Mouse (Mus musculus): ENCODE measurements around the gene Tmem252. TPM values are rescaled to one million over a fixed set of nuclear protein-coding genes. Genes with fewer than 3 reads are reported as not detected.
"Not testable (repeated sequence)": the region's sequence is repeated elsewhere in the genome, so short reads cannot be mapped to it uniquely, and the experiment has no call there.

Gene Tmem252
- total RNA-seq, 2 experiments from 2014 or later: 0.06 to 0.24 TPM

DNA sequence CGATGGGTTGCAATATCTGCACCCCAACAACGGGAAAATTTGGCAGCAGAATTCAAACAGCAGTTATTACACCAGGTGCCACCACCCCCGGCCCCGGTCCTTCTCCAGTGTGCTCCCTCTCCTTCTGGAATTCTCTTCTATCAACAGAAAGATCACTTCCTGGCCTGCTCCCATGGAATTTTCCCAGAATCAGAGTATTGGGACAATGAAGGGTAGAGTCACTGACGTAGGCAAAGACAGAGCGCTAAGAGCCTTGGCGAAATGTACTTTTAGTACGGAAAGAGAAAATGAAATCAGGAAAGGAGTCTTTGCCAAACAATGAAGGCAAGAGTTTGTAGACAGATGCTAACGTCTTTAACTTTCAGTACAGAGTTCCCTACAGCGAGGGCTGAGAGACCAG is 477 bp upstream of the Tmem252 start:
- intact Hi-C loops (cut with DNase I; ENCODE audit: low total_unique reads): no loop called here
- DNase-seq: no peak

DNA sequence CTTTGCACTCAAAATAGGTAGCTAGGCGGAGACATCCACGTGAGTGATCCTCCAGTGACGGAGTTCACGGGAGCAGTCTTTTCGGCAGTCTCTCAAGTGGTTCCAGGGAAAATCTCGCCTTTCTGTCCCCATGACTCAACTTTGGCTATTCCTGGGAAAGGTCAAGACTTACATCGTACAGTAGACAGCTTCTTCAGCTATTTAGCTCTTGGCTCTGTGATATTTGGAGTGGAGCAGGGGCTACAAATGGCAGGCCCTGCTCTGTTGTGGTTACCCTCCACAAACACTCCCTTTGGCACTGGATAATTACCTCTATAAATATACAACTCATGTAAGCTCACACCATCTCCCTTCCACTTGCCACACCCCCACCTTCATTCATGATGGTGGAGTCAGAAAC is 2.6 kb downstream of the Tmem252 start:
- intact Hi-C loops (cut with DNase I; ENCODE audit: low total_unique reads): no loop called here
- DNase-seq: no peak

DNA sequence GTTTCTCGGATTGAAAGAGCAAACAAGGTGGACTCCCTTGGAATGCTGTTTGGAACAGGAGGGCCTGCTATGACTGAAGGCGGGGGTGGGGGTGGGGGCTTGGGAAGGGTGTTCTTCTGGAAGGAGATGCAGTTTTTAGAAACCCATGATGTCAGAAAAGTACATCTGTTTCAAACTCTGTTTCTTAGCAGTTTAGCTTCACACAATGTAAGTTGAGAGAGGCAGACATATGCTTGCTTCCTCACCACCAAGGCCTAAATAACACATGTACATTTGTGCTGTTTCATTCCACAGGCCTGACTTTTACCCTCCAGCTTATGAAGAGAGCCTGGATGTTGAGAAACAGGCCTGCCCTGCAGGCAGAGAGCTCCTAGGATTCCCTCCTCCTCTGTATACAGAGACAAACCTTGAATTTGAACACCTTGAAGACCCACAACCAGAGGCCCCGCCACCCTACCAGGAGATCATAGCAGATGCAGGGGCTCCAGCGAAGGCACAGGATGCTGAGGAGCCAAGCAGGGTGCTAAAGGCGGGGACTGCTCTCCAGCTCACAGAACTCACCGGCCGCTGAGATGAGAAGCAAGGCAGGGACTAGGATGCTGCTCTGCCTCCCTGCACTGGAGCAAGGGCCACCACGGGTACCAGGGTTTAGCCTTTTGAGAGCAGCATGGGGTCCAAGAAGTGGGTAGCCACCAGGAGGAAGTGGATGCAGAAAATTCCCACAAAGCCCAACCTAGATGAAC is 3.6 kb downstream of the Tmem252 start:
- no peak for DNase-seq
- intact Hi-C loops (cut with DNase I; ENCODE audit: low total_unique reads): no loop called here

DNA sequence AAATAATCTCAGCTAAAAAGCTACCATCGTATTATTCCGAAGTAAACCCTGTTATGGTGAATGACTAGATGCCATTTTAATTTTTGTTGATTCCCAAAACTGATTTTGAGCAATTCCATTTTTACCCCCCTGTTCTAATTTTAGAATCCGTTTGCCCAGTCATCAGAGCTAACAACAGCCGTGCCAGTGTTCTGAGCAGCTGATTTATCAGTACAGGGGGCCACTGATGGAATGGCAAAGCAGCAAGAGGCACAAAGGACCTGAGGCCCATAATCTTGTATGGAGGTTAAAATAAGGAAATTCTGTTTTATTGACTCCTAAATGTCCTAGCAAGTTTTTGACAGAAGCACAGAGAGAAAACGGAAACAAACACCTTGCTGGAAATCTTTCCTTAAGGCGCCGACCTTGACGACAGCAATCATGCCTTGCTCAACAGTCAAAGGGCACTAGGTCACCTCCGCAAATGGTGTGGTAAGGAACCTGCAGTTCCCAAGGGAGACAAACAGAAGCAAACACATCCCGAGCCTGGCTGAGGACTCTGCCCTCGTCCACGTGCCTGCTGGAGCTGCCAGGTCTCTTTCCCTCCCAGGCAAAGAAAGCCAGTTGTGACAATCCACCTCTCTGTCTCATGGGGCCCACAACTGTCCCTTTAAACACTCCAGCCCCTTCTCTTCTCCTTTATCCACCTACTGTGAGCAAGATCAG is 9.4 kb downstream of the Tmem252 start:
- intact Hi-C loops (cut with DNase I; ENCODE audit: low total_unique reads): no loop called here

DNA sequence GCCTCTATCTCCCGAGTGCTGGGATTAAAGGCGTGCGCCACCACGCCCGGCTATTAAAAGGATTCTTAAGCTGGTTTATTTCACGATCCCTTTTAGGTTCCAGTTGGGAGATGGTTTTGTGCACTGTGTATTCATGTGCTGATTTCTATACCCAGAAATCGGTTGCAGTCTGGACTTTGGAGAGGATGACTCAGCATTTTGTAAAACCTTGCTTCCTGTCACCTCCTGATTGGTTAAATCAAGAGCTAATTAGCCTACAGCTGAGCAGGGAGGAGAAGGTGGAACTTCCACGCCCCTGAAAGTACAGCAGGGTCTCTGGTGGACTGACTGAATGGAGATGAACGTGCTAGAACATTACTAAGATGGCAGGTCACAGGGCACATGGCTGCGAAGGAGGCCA is 12.6 kb downstream of the Tmem252 start:
- DNase-seq: no peak
- intact Hi-C loops (cut with DNase I; ENCODE audit: low total_unique reads): no loop called here

More for the DNA sequence above, 9.4 kb downstream of the Tmem252 start:
- no peak for DNase-seq

DNA sequence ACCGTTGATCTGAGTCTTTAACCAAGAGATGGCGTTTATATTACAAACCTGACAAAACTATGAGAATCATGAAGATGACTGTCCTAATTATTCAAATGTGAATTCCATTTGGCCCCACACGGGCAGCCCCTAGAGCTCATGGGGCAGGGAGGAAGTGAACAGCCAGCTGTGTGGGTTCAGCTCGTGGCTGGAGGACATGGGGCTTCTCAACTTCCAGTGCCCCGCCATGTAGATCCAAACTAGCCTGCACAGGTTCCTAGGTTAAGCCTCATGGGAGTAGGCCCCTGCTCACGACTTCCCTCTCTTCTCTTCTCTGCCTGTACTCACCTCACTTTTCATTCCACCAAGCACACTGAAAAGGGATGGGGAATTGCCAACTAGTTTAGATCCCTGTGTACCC is 14.5 kb downstream of the Tmem252 start:
- intact Hi-C loops (cut with DNase I; ENCODE audit: low total_unique reads): no loop called here
- no peak for DNase-seq

DNA sequence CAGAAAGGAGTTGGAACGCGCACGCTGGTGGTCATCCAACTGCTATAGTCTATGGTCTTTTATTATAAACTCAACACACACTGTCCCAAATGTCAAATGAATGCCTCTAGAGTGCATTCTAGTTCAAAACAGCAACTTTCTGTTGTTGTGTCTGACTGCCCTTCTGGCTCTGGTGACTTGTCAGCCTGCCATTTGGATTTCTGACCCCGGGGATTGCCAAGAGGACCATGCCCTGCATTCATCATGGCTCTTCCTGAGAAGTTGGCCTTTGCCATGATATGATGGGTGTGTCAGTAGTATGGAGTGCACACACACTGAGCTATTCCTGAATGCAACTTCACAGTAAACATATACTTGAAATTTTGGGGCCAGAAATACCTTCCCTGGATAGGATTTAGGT is 15.7 kb downstream of the Tmem252 start:
- no peak for DNase-seq

DNA sequence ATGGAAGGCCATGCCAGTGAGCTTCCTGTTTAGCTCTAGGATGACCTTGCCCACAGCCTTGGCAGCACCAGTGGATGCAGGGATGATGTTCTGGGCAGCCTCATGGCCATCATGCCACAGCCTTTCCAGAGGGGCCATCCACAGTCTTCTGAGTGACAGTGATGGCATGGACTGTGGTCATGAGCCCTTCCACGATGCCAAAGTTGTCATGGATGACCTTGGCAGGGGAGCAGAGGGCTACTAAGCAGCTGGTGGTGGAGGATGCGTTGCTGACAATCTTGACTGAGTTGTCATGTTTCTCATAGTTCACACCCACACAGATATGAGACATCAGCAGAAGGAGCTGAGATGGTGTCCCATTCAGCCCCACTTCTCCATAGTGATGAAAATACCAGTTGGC is 18.9 kb downstream of the Tmem252 start:
- DNase-seq: no peak
- intact Hi-C loops (cut with DNase I; ENCODE audit: low total_unique reads): no loop called here

More for the DNA sequence above, 15.7 kb downstream of the Tmem252 start:
- intact Hi-C loops (cut with DNase I; ENCODE audit: low total_unique reads): no loop called here

DNA sequence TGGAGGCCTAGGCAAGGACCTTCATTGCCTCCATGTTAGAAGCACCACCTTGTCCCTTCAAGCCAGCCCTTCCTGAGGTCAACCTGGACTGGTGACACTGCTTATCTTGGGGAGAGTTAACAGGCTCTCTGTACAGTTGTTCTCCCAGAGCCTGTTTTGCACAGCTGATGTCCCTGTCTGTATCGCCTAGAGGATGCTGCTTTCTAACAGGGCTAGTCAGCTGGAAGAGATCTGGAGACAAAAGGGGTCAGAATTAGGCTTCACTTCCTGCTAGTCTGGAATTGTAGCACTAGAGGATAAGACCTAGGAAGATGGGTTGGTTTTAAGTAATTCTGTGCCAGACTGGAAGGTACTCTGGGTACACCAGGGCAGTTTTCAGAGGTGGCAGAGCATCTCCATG is 24.1 kb downstream of the Tmem252 start:
- intact Hi-C loops (cut with DNase I; ENCODE audit: low total_unique reads): no loop called here
- DNase-seq: no peak

DNA sequence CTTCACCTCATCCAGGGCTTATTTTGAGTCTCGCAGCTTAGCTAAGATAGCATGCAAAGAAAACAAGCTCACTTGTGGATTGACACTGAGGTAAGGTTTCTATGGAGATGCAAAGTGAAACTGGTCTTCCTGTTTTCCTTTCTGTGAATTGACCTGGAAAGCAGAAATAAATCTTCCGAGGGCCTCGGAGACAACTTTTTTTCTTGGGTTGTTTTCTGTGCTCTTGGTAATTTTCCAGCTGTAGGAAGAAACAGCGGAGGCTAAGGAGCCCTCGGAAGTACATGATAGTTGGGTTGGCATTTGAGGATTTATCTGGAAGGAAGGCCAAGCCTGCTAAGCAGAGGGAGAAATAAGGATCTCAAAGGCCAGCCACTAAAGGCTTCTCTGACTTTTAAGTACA is 24.8 kb downstream of the Tmem252 start:
- intact Hi-C loops (cut with DNase I; ENCODE audit: low total_unique reads): no loop called here
- no peak for DNase-seq

DNA sequence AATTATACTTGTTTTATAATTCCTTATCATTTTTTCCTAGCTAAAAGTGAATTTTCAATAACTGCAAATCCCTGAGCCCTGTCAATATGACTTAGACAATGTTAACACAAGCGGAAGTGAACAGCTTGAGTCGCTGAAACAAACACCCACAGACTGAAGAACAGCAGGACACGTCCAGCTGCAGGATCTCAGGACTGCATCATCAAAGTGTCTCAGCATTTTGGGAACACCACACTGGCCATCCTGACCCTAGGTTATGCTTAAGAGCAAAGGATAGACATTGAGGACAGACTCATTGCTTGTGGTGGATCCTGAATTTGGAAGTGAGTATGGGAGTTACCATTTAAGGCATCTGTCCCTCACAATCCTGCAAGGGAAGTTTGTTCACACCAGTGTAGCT is 25.4 kb downstream of the Tmem252 start:
- no peak for DNase-seq
- intact Hi-C loops (cut with DNase I; ENCODE audit: low total_unique reads): no loop called here

DNA sequence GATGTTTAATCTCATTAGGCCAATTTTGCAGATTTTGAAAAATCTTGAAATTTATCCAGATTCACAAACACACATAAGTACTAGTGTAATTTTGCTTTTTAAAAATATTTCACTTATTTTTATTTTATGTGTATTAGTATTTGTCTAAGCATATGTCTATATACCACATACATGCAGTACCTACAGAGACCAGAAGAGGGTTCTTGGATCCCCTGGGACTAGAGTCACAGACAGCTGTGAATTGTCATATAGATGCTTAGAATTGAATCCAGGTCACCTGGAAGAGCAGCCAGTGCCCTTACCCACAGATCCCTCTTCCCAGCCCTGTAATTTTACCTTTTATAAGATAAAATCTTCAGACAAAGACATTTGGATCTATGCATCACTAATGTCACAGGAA is 26.1 kb downstream of the Tmem252 start:
- intact Hi-C loops (cut with DNase I; ENCODE audit: low total_unique reads): loop anchor here (5.0 kb wide), 1 partner anchor 172 kb away; no protein-coding TSS in a partner anchor
- no peak for DNase-seq

DNA sequence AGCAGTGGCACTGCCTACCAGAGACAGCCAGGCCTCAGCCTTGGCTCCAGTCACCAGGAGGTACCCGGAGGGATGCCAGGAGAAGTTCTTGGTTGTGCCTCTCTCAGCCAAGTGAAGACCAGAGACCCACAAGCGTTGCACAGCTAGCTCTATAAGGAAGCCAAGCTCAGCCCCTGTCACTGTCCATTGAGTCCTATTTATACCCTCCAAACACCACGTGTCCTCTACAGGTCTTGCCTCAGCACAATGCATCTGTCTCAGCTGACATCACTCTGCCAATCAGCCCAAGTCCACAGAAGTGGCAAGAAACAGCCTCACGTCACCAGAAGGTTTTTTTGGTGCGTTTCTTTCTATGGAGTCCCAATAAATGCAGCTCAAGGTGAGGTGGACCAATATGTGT is 26.9 kb downstream of the Tmem252 start:
- no peak for DNase-seq
- intact Hi-C loops (cut with DNase I; ENCODE audit: low total_unique reads): loop anchor here (5.0 kb wide), 1 partner anchor 172 kb away; no protein-coding TSS in a partner anchor

DNA sequence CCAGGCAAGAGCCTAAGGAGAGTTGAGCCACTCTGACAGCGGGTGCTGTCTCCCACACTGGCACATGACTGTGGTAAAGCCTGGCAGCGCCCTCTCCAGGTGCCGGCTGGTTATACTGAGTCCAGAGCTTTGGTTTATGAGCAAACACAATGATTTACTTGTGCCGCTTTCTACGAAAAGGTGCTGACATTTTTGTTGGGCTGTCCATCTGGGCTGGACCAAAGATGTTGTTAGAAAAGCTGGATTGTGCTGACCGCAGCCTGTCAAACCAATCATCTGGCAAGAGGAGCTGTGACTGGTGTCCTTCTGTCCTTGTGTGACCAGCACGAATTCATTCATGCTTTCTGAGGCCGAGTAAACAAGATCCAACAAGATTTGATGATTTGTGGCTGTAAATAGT is 27.9 kb downstream of the Tmem252 start:
- no peak for DNase-seq
- intact Hi-C loops (cut with DNase I; ENCODE audit: low total_unique reads): loop anchor here (5.0 kb wide), 1 partner anchor 171 kb away; no protein-coding TSS in a partner anchor

DNA sequence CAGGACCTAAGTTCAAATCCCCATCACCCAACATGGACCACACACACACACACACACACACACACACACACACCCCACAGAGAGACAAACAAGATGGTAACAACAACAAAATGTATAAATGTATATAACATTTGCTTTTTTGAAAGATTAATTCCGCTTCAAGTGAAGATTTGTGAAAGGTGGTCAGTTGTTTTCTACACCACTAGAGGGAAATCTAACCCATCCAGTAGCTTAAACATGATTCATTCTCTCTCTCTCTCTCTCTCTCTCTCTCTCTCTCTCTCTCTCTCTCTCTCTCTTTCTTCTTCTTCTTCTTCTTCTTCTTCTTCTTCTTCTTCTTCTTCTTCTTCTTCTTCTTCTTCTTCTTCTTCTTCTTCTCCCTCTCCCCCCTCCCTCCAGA is 29.4 kb downstream of the Tmem252 start:
- DNase-seq: not testable (repeated sequence)
- intact Hi-C loops (cut with DNase I; ENCODE audit: low total_unique reads): loop anchor here (5.0 kb wide), 1 partner anchor 169 kb away; no protein-coding TSS in a partner anchor

DNA sequence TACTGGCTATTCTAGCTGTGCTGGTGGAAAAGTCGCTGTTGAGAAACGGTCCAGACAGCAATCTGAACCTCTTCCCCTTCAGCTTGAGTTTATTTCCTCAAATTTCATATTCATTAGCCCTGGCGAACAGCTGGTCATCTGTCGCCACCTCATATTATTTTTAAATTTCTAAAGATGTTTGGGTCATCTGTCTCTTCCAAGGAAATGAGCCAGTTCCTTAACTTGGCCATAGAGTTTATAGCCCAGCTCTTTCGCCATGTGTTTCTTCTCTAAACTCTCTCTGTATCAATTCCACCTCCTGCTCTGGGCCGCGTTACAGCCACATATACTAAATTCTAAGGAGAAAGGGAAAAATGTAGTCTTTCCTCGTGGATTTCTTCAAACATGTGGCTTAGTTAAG is 29.9 kb downstream of the Tmem252 start:
- intact Hi-C loops (cut with DNase I; ENCODE audit: low total_unique reads): loop anchor here (5.0 kb wide), 1 partner anchor 169 kb away; no protein-coding TSS in a partner anchor
- DNase-seq: no peak

DNA sequence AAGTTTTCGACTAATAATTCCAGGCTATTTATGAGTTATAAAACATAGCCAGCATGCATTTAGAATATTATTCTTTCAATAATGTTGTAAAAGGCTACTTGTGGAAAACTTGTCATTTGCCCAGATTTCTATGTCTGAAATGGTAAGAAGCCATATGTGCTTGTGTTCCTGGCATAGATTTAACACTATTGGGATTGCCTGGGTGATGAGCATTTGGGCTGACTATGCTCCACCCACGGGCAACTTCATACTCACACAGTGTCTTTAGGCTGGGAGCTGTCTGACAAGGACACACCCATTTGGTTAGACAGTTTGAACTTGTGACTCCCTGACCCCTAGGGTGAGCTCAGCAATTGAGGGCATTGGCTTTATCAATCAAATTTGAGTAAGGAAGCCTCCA is 30.5 kb downstream of the Tmem252 start:
- intact Hi-C loops (cut with DNase I; ENCODE audit: low total_unique reads): loop anchor here (5.0 kb wide), 1 partner anchor 168 kb away; no protein-coding TSS in a partner anchor
- no peak for DNase-seq

DNA sequence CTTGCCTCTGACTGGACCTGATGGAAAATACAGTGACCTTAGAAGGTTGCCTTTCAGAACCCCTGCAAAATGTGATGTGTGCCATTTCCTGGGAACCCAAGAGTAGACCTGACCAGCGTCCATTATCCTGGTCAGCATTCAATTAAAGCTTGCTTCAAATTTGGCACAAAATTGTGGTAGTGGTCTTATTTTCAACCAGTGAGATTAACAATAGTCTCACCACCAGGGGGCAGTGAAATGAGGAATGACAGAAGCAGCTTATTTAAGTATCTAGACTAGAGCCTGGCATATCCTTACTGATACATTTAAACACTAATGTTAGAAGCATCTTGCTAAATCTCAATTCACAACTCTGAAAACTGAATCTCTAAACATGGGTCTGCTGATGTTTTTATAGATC is 31.6 kb downstream of the Tmem252 start:
- intact Hi-C loops (cut with DNase I; ENCODE audit: low total_unique reads): no loop called here
- no peak for DNase-seq

DNA sequence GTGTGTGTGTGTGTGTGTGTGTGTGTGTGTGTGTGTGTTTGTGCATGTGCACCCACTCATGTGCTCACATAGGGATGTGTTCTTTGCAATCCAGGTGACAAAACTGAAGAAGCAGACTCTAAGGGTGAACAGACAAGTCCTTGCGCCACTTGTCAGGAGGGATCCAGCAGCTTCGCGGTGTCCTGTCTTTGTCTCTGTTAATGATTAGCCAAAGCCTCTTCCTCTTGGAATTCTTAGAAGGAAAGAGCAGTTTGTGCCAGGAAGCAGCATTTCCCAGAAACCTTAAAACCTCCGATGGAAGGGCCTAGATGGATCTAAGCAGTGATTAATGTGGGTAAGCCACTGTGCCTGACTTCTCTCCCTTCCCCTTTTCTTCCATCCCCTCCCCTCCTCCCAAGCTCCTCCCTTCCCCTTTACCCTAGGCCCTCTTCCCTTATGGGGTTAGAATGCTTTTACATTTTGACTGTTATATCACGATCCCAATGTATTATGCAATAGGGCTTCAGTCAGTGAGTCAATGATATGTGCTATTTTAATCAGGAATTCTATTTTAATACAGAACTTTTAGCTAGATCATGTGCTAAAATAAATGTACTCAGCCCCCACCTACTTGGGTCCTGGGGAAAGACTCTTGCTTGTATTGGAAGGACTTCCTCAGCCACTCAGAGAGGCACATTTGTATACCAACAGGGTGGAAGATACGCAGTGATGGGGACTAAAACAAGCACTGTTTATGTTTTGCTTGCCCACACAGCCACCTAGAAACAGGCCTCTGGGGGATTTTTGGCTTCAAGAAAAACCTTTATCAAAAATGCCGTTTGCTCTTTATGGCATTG is 33.5 kb downstream of the Tmem252 start:
- intact Hi-C loops (cut with DNase I; ENCODE audit: low total_unique reads): no loop called here
- no peak for DNase-seq

DNA sequence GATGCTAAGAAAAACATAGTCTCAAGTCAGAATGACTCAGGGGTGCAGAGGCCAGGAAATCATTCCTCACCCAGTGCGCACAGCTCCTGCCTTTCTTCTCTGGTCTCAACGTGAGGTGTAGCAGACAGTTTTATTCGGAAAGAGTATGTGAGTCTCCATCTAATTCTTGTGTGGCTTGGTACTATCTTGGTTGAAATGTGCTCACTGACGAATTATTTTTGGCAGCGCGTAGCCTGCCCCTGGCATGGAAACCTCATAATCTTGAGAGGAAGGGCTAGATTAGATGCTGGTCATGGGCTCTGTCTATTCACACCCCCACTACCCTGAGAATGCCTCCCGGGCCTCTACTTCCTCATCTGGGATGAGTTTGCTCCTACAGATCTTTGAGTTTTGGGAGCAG is 34.2 kb downstream of the Tmem252 start:
- no peak for DNase-seq
- intact Hi-C loops (cut with DNase I; ENCODE audit: low total_unique reads): no loop called here
